Mouse (Mus musculus): ENCODE measurements around the gene Satb2. TPM values are rescaled to one million over a fixed set of nuclear protein-coding genes. Genes with fewer than 3 reads are reported as not detected.

The Satb2 gene
- polyA plus RNA-seq, 1 experiment, result not detected

GRCm38 (mm10) chr1:56833984-56834900 lies 144.2 kb downstream of the Satb2 start:
- no peak for TF ChIP-seq GATA1 (IDR thresholded peaks at IDR 0.05; ENCODE audit: low read length)

- TF ChIP-seq GATA1 (IDR thresholded peaks at IDR 0.05; ENCODE audit: low read length), result no peak
Observed at GRCm38 (mm10) chr1:56833307-56833706, 145.1 kb downstream of the Satb2 start.

- TF ChIP-seq GATA1 (IDR thresholded peaks at IDR 0.05; ENCODE audit: low read length), result no peak
Observed at GRCm38 (mm10) chr1:56832738-56833137, 145.7 kb downstream of the Satb2 start.

- no peak for TF ChIP-seq GATA1 (IDR thresholded peaks at IDR 0.05; ENCODE audit: low read length)
Observed at GRCm38 (mm10) chr1:56822735-56823134, 155.7 kb downstream of the Satb2 start.

- TF ChIP-seq GATA1 (IDR thresholded peaks at IDR 0.05; ENCODE audit: low read length), result no peak
Observed at GRCm38 (mm10) chr1:56822025-56822424, 156.4 kb downstream of the Satb2 start.

- no peak for TF ChIP-seq GATA1 (IDR thresholded peaks at IDR 0.05; ENCODE audit: low read length)
Observed at GRCm38 (mm10) chr1:56813506-56813905, 164.9 kb downstream of the Satb2 start.

GRCm38 (mm10) chr1:56812961-56813360 lies 165.5 kb downstream of the Satb2 start:
- no peak for TF ChIP-seq GATA1 (IDR thresholded peaks at IDR 0.05; ENCODE audit: low read length)

GRCm38 (mm10) chr1:56811486-56811885 lies 167.0 kb downstream of the Satb2 start:
- TF ChIP-seq GATA1 (IDR thresholded peaks at IDR 0.05; ENCODE audit: low read length), result no peak

- TF ChIP-seq GATA1 (IDR thresholded peaks at IDR 0.05; ENCODE audit: low read length), result no peak
Observed at GRCm38 (mm10) chr1:56806006-56806405, 172.4 kb downstream of the Satb2 start.

GRCm38 (mm10) chr1:56800611-56801010 lies 177.8 kb downstream of the Satb2 start:
- TF ChIP-seq GATA1 (IDR thresholded peaks at IDR 0.05; ENCODE audit: low read length), result no peak

GRCm38 (mm10) chr1:56795016-56795608 lies 183.3 kb downstream of the Satb2 start:
- no peak for TF ChIP-seq GATA1 (IDR thresholded peaks at IDR 0.05; ENCODE audit: low read length)

GRCm38 (mm10) chr1:56789641-56790040 lies 188.8 kb downstream of the Satb2 start:
- no peak for TF ChIP-seq GATA1 (IDR thresholded peaks at IDR 0.05; ENCODE audit: low read length)

- no peak for TF ChIP-seq GATA1 (IDR thresholded peaks at IDR 0.05; ENCODE audit: low read length)
Observed at GRCm38 (mm10) chr1:56764205-56764604, 214.2 kb downstream of the Satb2 start.

- no peak for TF ChIP-seq GATA1 (IDR thresholded peaks at IDR 0.05; ENCODE audit: low read length)
Observed at GRCm38 (mm10) chr1:56761512-56761911, 216.9 kb downstream of the Satb2 start.

GRCm38 (mm10) chr1:56753283-56753682 lies 225.2 kb downstream of the Satb2 start:
- TF ChIP-seq GATA1 (IDR thresholded peaks at IDR 0.05; ENCODE audit: low read length), result no peak

GRCm38 (mm10) chr1:56750693-56751092 lies 227.8 kb downstream of the Satb2 start:
- TF ChIP-seq GATA1 (IDR thresholded peaks at IDR 0.05; ENCODE audit: low read length), result no peak

Measured in G1E-ER4 (cell line).